Mouse (Mus musculus) C2C12 (cell line): ENCODE data around the gene Gm27021.

Experiments used
- CEBPB ChIP-seq: IDR thresholded peaks from one replicate; pipeline ENCODE4 v1.6.1; 2011; ENCODE audit warnings: low read depth, mild to moderate bottlenecking, control low read depth, moderate library complexity
- CTCF ChIP-seq: IDR thresholded peaks from one replicate; pipeline ENCODE4 v1.5.1; 2011; ENCODE audit not compliant: control insufficient read depth, insufficient read depth, insufficient read length
- FOSL1 ChIP-seq: IDR thresholded peaks from one replicate; pipeline ENCODE4 v1.8.0; 2011; ENCODE audit warnings: mild to moderate bottlenecking, low read length; ENCODE audit not compliant: poor library complexity, insufficient read depth, severe bottlenecking
- MAX ChIP-seq: IDR thresholded peaks from one replicate; pipeline ENCODE4 v1.6.1; 2011; ENCODE audit warnings: mild to moderate bottlenecking, control low read depth
- MYOD1 ChIP-seq: IDR thresholded peaks from one replicate; pipeline ENCODE4 v1.6.1; 2011; ENCODE audit warnings: low read depth; ENCODE audit not compliant: control insufficient read depth, insufficient read length
- MYOG ChIP-seq: IDR thresholded peaks from one replicate; pipeline ENCODE4 v1.6.1; 2011; ENCODE audit not compliant: control insufficient read depth, insufficient read length; ENCODE audit errors: extremely low read depth
- USF1 ChIP-seq: IDR thresholded peaks from one replicate; pipeline ENCODE4 v1.6.1; 2011; ENCODE audit warnings: low read depth, mild to moderate bottlenecking, control low read depth, moderate library complexity

DNA sequence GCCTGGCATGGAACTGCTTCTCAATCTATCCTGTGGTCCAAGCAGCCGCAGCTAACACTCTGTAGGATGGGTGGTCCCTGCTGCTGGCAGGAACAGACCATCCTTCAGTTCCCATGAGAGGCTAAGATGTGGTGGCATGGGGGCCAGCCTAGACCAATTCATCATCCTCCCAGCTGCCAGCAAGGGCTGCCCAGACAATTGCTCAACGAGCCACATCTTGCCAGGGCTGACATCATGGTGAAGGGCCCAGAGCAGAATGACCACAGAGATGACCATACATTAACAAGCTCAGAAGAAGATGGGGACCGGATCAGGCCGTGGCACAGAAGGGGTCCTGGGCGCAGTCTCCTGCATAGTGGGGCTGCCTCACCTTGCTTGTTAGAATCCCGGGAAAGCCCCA lies 57.1 kb downstream of the Gm27021 start:
- TF ChIP-seq CTCF (no peak), MAX (no peak), USF1 (no peak), CEBPB (peak; percentile 55), MYOD1 (peak; percentile 42), MYOG (no peak), FOSL1 (no peak)
